Mouse (Mus musculus) lung, adult 2 months (tissue): ENCODE measurements at regions not wholly inside any gene's neighbourhood (a gene's known extent, or its start where the extent isn't known, plus 50 kb on each side); places are given as distances from the start of the nearest gene placed in this dataset.

Experiments used
- CTCF ChIP-seq: fragments of 200-500 bp; IDR thresholded peaks from 2 replicates; pipeline ENCODE4 v1.5.1; 2011; ENCODE audit warnings: mild to moderate bottlenecking, low read length, control low read depth; ENCODE audit not compliant: insufficient read depth
- POLR2A ChIP-seq: fragments of 200-500 bp; IDR thresholded peaks from 2 replicates; pipeline ENCODE4 v1.6.1; 2011; ENCODE audit warnings: low read depth, mild to moderate bottlenecking, control low read depth, low read length, borderline replicate concordance; ENCODE audit errors: extremely low read depth

GRCm38 (mm10) chr6:3183819-3184199 is 215.6 kb downstream of the Samd9l start:
- no peak for TF ChIP-seq CTCF
- no peak for TF ChIP-seq POLR2A
